Mouse (Mus musculus): ENCODE data around the gene Prss43.

GRCm38 (mm10) chr9:110790462-110790861 lies 36.0 kb upstream of the Prss43 start:
- TF ChIP-seq CTCF (IDR thresholded peaks at IDR 0.05; ENCODE audit: extremely low read depth, insufficient read depth, insufficient read length, insufficient replicate concordance) = no peak
- TF ChIP-seq POLR2A (IDR thresholded peaks at IDR 0.05; ENCODE audit: low read depth, low read length) = no peak
